Mouse (Mus musculus) intestine, postnatal 0 days (tissue): ENCODE measurements around the gene Agk. TPM values are rescaled to one million over a fixed set of nuclear protein-coding genes. Genes with fewer than 3 reads are reported as not detected.
A peak's percentile ranks its signal among the peaks of the same experiment; 100 is the strongest.

Experiments
- ATAC-seq: fragments of 200-750 bp; cut with Nextera tagmentation; 2 replicates; pipeline ENCODE4 v1.8.0; 2017; ENCODE audit warnings: mild to moderate bottlenecking, moderate TSS enrichment, moderate library complexity
- H3K27ac ChIP-seq: fragments of 300-500 bp; sonication (generic); 2 replicates; pipeline ENCODE4 v1.5.1; 2014; ENCODE audit warnings: mild to moderate bottlenecking, low read depth, low read length, moderate library complexity
- H3K27me3 ChIP-seq: fragments of 300-500 bp; sonication (generic); replicated peaks from 2 replicates; pipeline ENCODE4 v1.6.1; 2014; ENCODE audit warnings: low read length, mixed read lengths; ENCODE audit not compliant: control insufficient read depth, insufficient read depth
- H3K36me3 ChIP-seq: fragments of 300-500 bp; sonication (generic); 2 replicates; pipeline ENCODE4 v1.6.1; 2014; ENCODE audit warnings: mild to moderate bottlenecking, moderate library complexity; ENCODE audit not compliant: control insufficient read depth, insufficient read depth
- H3K4me1 ChIP-seq: fragments of 300-500 bp; sonication (generic); replicated peaks from 2 replicates; pipeline ENCODE4 v1.6.1; 2014; ENCODE audit warnings: antibody characterized with exemption, low read length, mixed read lengths; ENCODE audit not compliant: control insufficient read depth, insufficient read depth
- H3K4me2 ChIP-seq: fragments of 300-500 bp; sonication (generic); replicated peaks from 2 replicates; pipeline ENCODE4 v1.6.1; 2014; ENCODE audit warnings: low read depth, mild to moderate bottlenecking, moderate library complexity
- H3K4me3 ChIP-seq: fragments of 300-500 bp; sonication (generic); 2 replicates; pipeline ENCODE4 v1.5.1; 2014; ENCODE audit warnings: low read depth, low read length
- H3K9ac ChIP-seq: fragments of 300-500 bp; sonication (generic); 2 replicates; pipeline ENCODE4 v1.6.1; 2014; ENCODE audit warnings: mild to moderate bottlenecking, low read depth, low read length
- H3K9me3 ChIP-seq: fragments of 300-500 bp; sonication (generic); 2 replicates; pipeline ENCODE4 v1.6.1; 2016; ENCODE audit warnings: mixed run types; ENCODE audit not compliant: control insufficient read depth
- CTCF ChIP-seq: sonication (generic); IDR thresholded peaks from 2 replicates; pipeline ENCODE4 v1.5.1; 2016; ENCODE audit warnings: low read depth, mild to moderate bottlenecking, control low read depth, antibody characterized with exemption, moderate library complexity
- WGBS: fragments of 180-500 bp; shearing (Covaris S2); extraction: QIAGEN DNeasy Blood & Tissue Kit; methylation state at CpG from one replicate; pipeline ENCODE4 v1.1.7; 2014; 5-methylcytosine and 5-hydroxymethylcytosine counted together
- polyA plus RNA-seq: library from polyadenylated mRNA; unstranded; fragments of >200 nt; fragmentation: Nextera tagmentation; extraction: Ambion mirVana; gene quantifications from 2 replicates; pipeline ENCODE4 v1.2.1, GENCODE M21; 2015

Agk gene
- polyA plus RNA-seq, 1 experiment from 2014 or later, result 10.9 TPM

DNA sequence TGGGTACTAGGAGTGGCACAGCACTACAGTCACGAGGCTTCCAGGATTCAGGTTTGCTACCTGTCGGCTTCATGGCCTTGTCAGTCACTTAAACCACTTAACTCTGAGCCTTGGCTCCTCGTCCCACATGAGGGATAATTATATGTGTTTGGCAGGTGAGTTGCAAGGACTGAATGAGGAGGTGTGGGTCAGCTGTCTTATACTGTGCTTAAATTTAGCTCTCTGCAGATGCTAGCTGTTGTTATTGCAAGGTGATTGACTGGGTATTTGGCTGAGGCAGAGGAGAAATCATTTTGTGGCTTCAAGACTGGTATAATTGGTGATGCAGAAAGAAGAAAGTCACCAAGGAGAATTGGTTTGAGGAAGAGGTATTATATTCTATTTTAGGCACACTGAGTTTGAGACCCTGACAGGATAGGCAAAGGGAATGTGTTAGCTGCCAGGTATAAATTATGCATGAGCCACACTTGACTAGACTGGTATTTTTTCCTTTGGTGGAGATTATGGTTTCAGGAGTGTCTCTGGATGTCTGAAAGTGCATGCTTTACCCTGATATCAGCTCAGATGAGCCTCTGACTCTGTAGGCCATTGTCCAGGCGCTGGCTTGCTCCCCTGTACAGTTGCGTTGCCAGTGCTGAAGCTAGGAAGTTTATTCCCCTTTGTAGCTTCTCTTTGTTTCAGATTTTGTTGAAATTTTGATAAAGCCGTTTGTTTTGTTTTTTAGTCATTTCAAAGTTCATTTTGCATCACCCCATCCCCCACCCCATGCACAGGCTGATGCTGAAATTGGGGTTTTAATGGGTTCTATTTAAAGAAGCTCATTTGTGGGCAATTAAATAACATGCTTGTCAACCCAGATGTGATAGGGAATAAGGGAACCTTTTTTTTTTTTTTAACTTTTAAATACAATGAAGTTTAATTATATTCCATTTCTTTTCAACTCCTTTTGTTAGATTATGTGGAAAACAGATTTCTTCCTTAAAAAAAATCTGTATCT lies 12.1 kb downstream of the Agk start:
- Histone ChIP-seq H3K27me3 (no peaks in the 10 kb centered on the region), H3K9me3 (no peaks in the 10 kb centered on the region), H3K4me2 (no peak overlapping the region), H3K9ac (no peak overlapping the region), H3K27ac (no peak overlapping the region), H3K36me3 (peaks cover 23% of the 10 kb centered on the region), H3K4me3 (no peak overlapping the region), H3K4me1 (no peaks in the 10 kb centered on the region)
- no peak for TF ChIP-seq CTCF
- 89% methylated on average over 6 of the region's 6 CpGs for WGBS
- ATAC-seq, result no peak

- H3K9me3 ChIP-seq, result no peaks in the 10 kb centered on the region
- peaks cover 3% of the 10 kb centered on the region for H3K36me3 ChIP-seq
- H3K4me1 ChIP-seq, result no peaks in the 10 kb centered on the region
- H3K27me3 ChIP-seq, result no peaks in the 10 kb centered on the region
- H3K9ac ChIP-seq, result no peak overlapping the region
- no peak for ATAC-seq
- H3K4me2 ChIP-seq, result no peak overlapping the region
- no peak overlapping the region for H3K4me3 ChIP-seq
- TF ChIP-seq CTCF, result no peak
- no peak overlapping the region for H3K27ac ChIP-seq
- WGBS, result 50% methylated on average over 10 of the region's 10 CpGs
These were observed 22.2 kb downstream of the Agk start for GRCm38 (mm10) chr6:40346959-40347771.

DNA sequence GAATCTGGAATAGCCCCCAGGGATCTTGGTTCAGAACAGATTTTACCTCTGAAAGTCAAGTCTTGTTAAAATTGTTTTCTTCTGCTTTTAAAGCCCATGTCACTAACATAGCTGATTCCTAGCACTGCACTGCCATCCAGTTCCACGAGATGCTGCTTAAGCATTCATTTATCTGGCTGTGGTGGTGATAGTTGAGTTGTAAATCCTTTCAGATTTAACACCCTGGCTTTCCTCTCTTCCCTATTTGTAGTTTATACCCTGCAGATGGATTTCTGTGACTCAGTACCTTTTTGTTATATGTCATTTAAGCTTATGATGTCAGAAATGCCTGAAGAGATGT lies 22.8 kb downstream of the Agk start:
- no peaks in the 10 kb centered on the region for H3K9me3 ChIP-seq
- WGBS, result 41% methylated on average over 1 of the region's 1 CpGs
- TF ChIP-seq CTCF, result no peak

GRCm38 (mm10) chr6:40350041-40350440 lies 25.1 kb downstream of the Agk start:
- H3K27me3 ChIP-seq, result no peaks in the 10 kb centered on the region
- no peak for ATAC-seq
- peaks cover 12% of the 10 kb centered on the region for H3K36me3 ChIP-seq
- H3K27ac ChIP-seq, result no peak overlapping the region
- no peak for TF ChIP-seq CTCF
- H3K4me2 ChIP-seq, result no peak overlapping the region
- H3K4me1 ChIP-seq, result no peaks in the 10 kb centered on the region
- no peak overlapping the region for H3K4me3 ChIP-seq
- no peaks in the 10 kb centered on the region for H3K9me3 ChIP-seq
- H3K9ac ChIP-seq, result no peak overlapping the region

More for the DNA sequence above, 22.8 kb downstream of the Agk start:
- no peak overlapping the region for H3K4me3 ChIP-seq
- ATAC-seq, result no peak
- no peak overlapping the region for H3K9ac ChIP-seq
- no peak overlapping the region for H3K27ac ChIP-seq
- no peaks in the 10 kb centered on the region for H3K4me1 ChIP-seq
- no peak overlapping the region for H3K4me2 ChIP-seq
- no peaks in the 10 kb centered on the region for H3K27me3 ChIP-seq
- peaks cover 8% of the 10 kb centered on the region for H3K36me3 ChIP-seq

- no peak overlapping the region for H3K9ac ChIP-seq
- H3K4me3 ChIP-seq, result no peak overlapping the region
- no peak for ATAC-seq
- no peaks in the 10 kb centered on the region for H3K9me3 ChIP-seq
- H3K36me3 ChIP-seq, result peaks cover 12% of the 10 kb centered on the region
- no peak for TF ChIP-seq CTCF
- H3K4me2 ChIP-seq, result no peak overlapping the region
- no peaks in the 10 kb centered on the region for H3K4me1 ChIP-seq
- H3K27ac ChIP-seq, result no peak overlapping the region
- no peaks in the 10 kb centered on the region for H3K27me3 ChIP-seq
These were observed 25.9 kb downstream of the Agk start for GRCm38 (mm10) chr6:40350856-40351255.

- ATAC-seq, result no peak
- Histone ChIP-seq H3K27me3 (no peaks in the 10 kb centered on the region), H3K4me1 (no peaks in the 10 kb centered on the region), H3K9me3 (no peaks in the 10 kb centered on the region), H3K4me3 (no peak overlapping the region), H3K4me2 (no peak overlapping the region), H3K36me3 (peaks cover 12% of the 10 kb centered on the region), H3K27ac (no peak overlapping the region), H3K9ac (no peak overlapping the region)
- WGBS, result 84% methylated on average over 7 of the region's 7 CpGs
- peak; percentile 58 for TF ChIP-seq CTCF
These were observed 28.4 kb downstream of the Agk start for GRCm38 (mm10) chr6:40353360-40353759.
